Mouse (Mus musculus) midbrain, embryonic 16.5 days (tissue): ENCODE measurements around the gene Muc4. TPM values are rescaled to one million over a fixed set of nuclear protein-coding genes. Genes with fewer than 3 reads are reported as not detected.

Experiments
- ATAC-seq: fragments of 200-750 bp; cut with Nextera tagmentation; 2 replicates; pipeline ENCODE4 v1.8.0; 2017; ENCODE audit warnings: moderate TSS enrichment
- H3K27ac ChIP-seq: fragments of 300-500 bp; sonication (generic); 2 replicates; pipeline ENCODE4 v1.5.1; 2014; ENCODE audit warnings: mild to moderate bottlenecking, low read length, mixed read lengths
- H3K27me3 ChIP-seq: fragments of 300-500 bp; sonication (generic); 2 replicates; pipeline ENCODE4 v1.6.1; 2014; ENCODE audit warnings: low read depth, low read length, mixed read lengths; ENCODE audit not compliant: control insufficient read depth, insufficient read depth
- H3K36me3 ChIP-seq: fragments of 300-500 bp; sonication (generic); 2 replicates; pipeline ENCODE4 v1.6.1; 2014; ENCODE audit warnings: mild to moderate bottlenecking, low read length, moderate library complexity, mixed read lengths; ENCODE audit not compliant: control insufficient read depth, insufficient read depth
- H3K4me1 ChIP-seq: fragments of 300-500 bp; sonication (generic); 2 replicates; pipeline ENCODE4 v1.6.1; 2014; ENCODE audit warnings: mild to moderate bottlenecking, low read length, mixed read lengths; ENCODE audit not compliant: control insufficient read depth, insufficient read depth
- H3K4me2 ChIP-seq: fragments of 300-500 bp; sonication (generic); 2 replicates; pipeline ENCODE4 v1.6.1; 2014; ENCODE audit warnings: mild to moderate bottlenecking, low read length, mixed read lengths
- H3K4me3 ChIP-seq: fragments of 300-500 bp; sonication (generic); 2 replicates; pipeline ENCODE4 v1.5.1; 2014; ENCODE audit warnings: low read depth, mild to moderate bottlenecking, low read length, moderate library complexity, mixed read lengths
- H3K9ac ChIP-seq: fragments of 300-500 bp; sonication (generic); 2 replicates; pipeline ENCODE4 v1.6.1; 2014; ENCODE audit warnings: low read depth, low read length, mixed read lengths
- H3K9me3 ChIP-seq: fragments of 300-500 bp; sonication (generic); replicated peaks from 2 replicates; pipeline ENCODE4 v1.6.1; 2014; ENCODE audit warnings: mild to moderate bottlenecking, low read length, mixed read lengths; ENCODE audit not compliant: control insufficient read depth, poor library complexity, severe bottlenecking
- WGBS: fragments of 180-500 bp; shearing (Covaris S2); extraction: QIAGEN DNeasy Blood & Tissue Kit; methylation state at CpG from one replicate; pipeline ENCODE4 v1.1.7; 2014; 5-methylcytosine and 5-hydroxymethylcytosine counted together
- polyA plus RNA-seq: library from polyadenylated mRNA; unstranded; fragments of >200 nt; fragmentation: Nextera tagmentation; extraction: Ambion mirVana; gene quantifications from 2 replicates; pipeline ENCODE4 v1.2.1, GENCODE M21; 2015

Muc4 gene
- polyA plus RNA-seq, 1 experiment from 2014 or later, result not detected

- Histone ChIP-seq H3K4me2 (no peak overlapping the region), H3K9me3 (no peaks in the 10 kb centered on the region), H3K27me3 (no peaks in the 10 kb centered on the region), H3K4me1 (no peaks in the 10 kb centered on the region), H3K4me3 (no peak overlapping the region), H3K9ac (no peak overlapping the region), H3K36me3 (peaks cover 30% of the 10 kb centered on the region), H3K27ac (no peak overlapping the region)
- 78% methylated on average over 10 of the region's 10 CpGs for WGBS
- no peak for ATAC-seq
These were observed 86.2 kb downstream of the Muc4 start for GRCm38 (mm10) chr16:32821772-32822449.

GRCm38 (mm10) chr16:32822450-32822827 is 86.8 kb downstream of the Muc4 start:
- H3K9ac ChIP-seq, result no peak overlapping the region
- H3K4me3 ChIP-seq, result no peak overlapping the region
- no peak overlapping the region for H3K4me2 ChIP-seq
- H3K4me1 ChIP-seq, result no peaks in the 10 kb centered on the region
- peaks cover 34% of the 10 kb centered on the region for H3K36me3 ChIP-seq
- H3K27me3 ChIP-seq, result no peaks in the 10 kb centered on the region
- no peak overlapping the region for H3K27ac ChIP-seq
- no peaks in the 10 kb centered on the region for H3K9me3 ChIP-seq
- WGBS, result 83% methylated on average over 6 of the region's 6 CpGs
- no peak for ATAC-seq

GRCm38 (mm10) chr16:32822881-32823280 is 87.2 kb downstream of the Muc4 start:
- Histone ChIP-seq H3K4me2 (no peak overlapping the region), H3K4me1 (no peaks in the 10 kb centered on the region), H3K9me3 (no peaks in the 10 kb centered on the region), H3K9ac (no peak overlapping the region), H3K27me3 (no peaks in the 10 kb centered on the region), H3K4me3 (no peak overlapping the region), H3K36me3 (peaks cover 39% of the 10 kb centered on the region), H3K27ac (no peak overlapping the region)
- no peak for ATAC-seq
- WGBS, result 95% methylated on average over 5 of the region's 5 CpGs

GRCm38 (mm10) chr16:32823487-32823886 is 87.8 kb downstream of the Muc4 start:
- Histone ChIP-seq H3K9me3 (no peaks in the 10 kb centered on the region), H3K27me3 (no peaks in the 10 kb centered on the region), H3K4me2 (no peak overlapping the region), H3K36me3 (peaks cover 42% of the 10 kb centered on the region), H3K9ac (no peak overlapping the region), H3K4me1 (no peaks in the 10 kb centered on the region), H3K27ac (no peak overlapping the region), H3K4me3 (no peak overlapping the region)
- 93% methylated on average over 8 of the region's 8 CpGs for WGBS
- ATAC-seq, result no peak

GRCm38 (mm10) chr16:32824061-32824460 is 88.4 kb downstream of the Muc4 start:
- Histone ChIP-seq H3K27me3 (no peaks in the 10 kb centered on the region), H3K9me3 (no peaks in the 10 kb centered on the region), H3K4me1 (no peaks in the 10 kb centered on the region), H3K36me3 (peaks cover 44% of the 10 kb centered on the region), H3K27ac (no peak overlapping the region), H3K9ac (no peak overlapping the region), H3K4me2 (no peak overlapping the region), H3K4me3 (no peak overlapping the region)
- 96% methylated on average over 13 of the region's 13 CpGs for WGBS
- ATAC-seq, result no peak

GRCm38 (mm10) chr16:32825380-32825779 is 89.7 kb downstream of the Muc4 start:
- H3K36me3 ChIP-seq, result peaks cover 51% of the 10 kb centered on the region
- no peak overlapping the region for H3K9ac ChIP-seq
- ATAC-seq, result no peak
- no peaks in the 10 kb centered on the region for H3K27me3 ChIP-seq
- no peaks in the 10 kb centered on the region for H3K9me3 ChIP-seq
- H3K4me1 ChIP-seq, result no peaks in the 10 kb centered on the region
- 85% methylated on average over 12 of the region's 12 CpGs for WGBS
- H3K4me2 ChIP-seq, result no peak overlapping the region
- H3K27ac ChIP-seq, result no peak overlapping the region
- H3K4me3 ChIP-seq, result no peak overlapping the region

- Histone ChIP-seq H3K27me3 (no peaks in the 10 kb centered on the region), H3K27ac (no peak overlapping the region), H3K36me3 (peaks cover 51% of the 10 kb centered on the region), H3K9ac (no peak overlapping the region), H3K9me3 (no peaks in the 10 kb centered on the region), H3K4me1 (no peaks in the 10 kb centered on the region), H3K4me2 (no peak overlapping the region), H3K4me3 (no peak overlapping the region)
- no peak for ATAC-seq
- WGBS, result 96% methylated on average over 11 of the region's 11 CpGs
These were observed 90.8 kb downstream of the Muc4 start for GRCm38 (mm10) chr16:32826521-32826920.

- 92% methylated on average over 11 of the region's 11 CpGs for WGBS
- Histone ChIP-seq H3K36me3 (peaks cover 36% of the 10 kb centered on the region), H3K4me1 (no peaks in the 10 kb centered on the region), H3K4me2 (no peak overlapping the region), H3K4me3 (no peak overlapping the region), H3K9me3 (no peaks in the 10 kb centered on the region), H3K27ac (no peak overlapping the region), H3K27me3 (no peaks in the 10 kb centered on the region), H3K9ac (no peak overlapping the region)
- ATAC-seq, result no peak
These were observed 93.4 kb downstream of the Muc4 start for GRCm38 (mm10) chr16:32829104-32829503.

GRCm38 (mm10) chr16:32831501-32831900 is 95.8 kb downstream of the Muc4 start:
- ATAC-seq, result no peak
- H3K36me3 ChIP-seq, result peaks cover 32% of the 10 kb centered on the region

More at GRCm38 (mm10) chr16:32831501-32831900, 95.8 kb downstream of the Muc4 start:
- 85% methylated on average over 4 of the region's 4 CpGs for WGBS
- Histone ChIP-seq H3K9ac (no peak overlapping the region), H3K4me3 (no peak overlapping the region), H3K27me3 (no peaks in the 10 kb centered on the region), H3K27ac (no peak overlapping the region), H3K4me1 (no peaks in the 10 kb centered on the region), H3K4me2 (no peak overlapping the region), H3K9me3 (no peaks in the 10 kb centered on the region)
